Mouse (Mus musculus) MEL (cell line): ENCODE data around the gene Bmpr1b.

ENCODE experiments used
- CTCF ChIP-seq, 3 experiments: IDR thresholded peaks in 2 of 3; conservative IDR thresholded peaks in 1 of 3; 2 replicates each; pipeline ENCODE4 v1.5.1; 2011 to 2012; ENCODE audit warnings: low read length in 3 of 3, low read depth in 2 of 3, mild to moderate bottlenecking in 2 of 3, improper control_type of control experiment in 1 of 3, inconsistent platforms in 1 of 3, mixed read lengths in 1 of 3, moderate library complexity in 1 of 3; ENCODE audit not compliant: control insufficient read depth in 1 of 3, insufficient read depth in 1 of 3, poor library complexity in 1 of 3, severe bottlenecking in 1 of 3
- RAD21 ChIP-seq: IDR thresholded peaks from 2 replicates; pipeline ENCODE4 v1.6.1; 2011; ENCODE audit warnings: mild to moderate bottlenecking, low read depth, low read length, improper control_type of control experiment

DNA sequence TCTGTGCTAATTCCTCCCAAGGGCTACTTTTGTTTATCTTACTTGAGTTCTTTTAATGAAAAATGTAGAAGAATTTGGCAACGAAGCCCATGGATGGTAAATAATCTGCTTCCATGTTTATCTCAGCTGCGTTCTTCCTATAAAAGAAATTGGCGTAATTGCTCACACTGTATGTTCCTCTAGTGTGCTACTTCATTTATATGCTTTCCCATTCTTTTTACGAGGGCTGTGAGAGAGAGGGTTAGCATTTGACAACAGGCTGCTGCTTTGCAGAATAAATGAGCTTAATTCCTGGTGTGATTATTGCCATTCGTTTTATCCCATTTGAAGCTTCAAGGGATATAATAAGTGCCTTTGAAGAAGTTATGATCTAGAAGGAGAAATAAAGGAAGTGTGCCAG, 365.1 kb downstream of the Bmpr1b start:
- no peak for TF ChIP-seq CTCF (IDR thresholded peaks at IDR 0.05 in 2 of 3, conservative IDR thresholded peaks at IDR 0.05 in 1 of 3; ENCODE audit: control insufficient read depth in 1 of 3, insufficient read depth in 1 of 3, low read depth in 2 of 3, low read length in 3 of 3, poor library complexity in 1 of 3, severe bottlenecking in 1 of 3)
- TF ChIP-seq RAD21, result no peak
